Mouse (Mus musculus): ENCODE results near the gene Hoxb8. TPM values are rescaled to one million over a fixed set of nuclear protein-coding genes. Genes with fewer than 3 reads are reported as not detected.

The Hoxb8 gene
- polyA plus RNA-seq, 1 experiment: 0.05 TPM

DNA sequence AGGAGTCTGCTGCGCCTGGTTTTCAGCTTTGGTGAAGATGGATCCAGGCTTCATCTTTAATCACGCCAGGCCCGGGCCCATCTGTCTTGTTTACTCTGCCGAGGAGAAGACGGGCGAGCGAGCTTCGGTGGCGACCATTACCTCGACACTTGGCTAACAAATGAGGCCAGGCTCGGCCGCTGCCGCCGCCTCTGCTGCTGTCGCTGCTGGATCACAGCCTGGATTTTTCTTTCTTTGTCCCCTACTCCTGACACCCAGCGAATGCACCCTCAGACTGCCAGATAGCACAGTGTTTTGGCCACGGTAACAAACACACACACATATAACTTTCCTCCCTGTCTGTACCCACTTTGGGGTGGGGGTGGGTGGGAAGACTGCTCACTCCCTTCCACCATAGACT, 39.0 kb downstream of the Hoxb8 start:
- no peak for TF ChIP-seq MYOD1 (IDR thresholded peaks at IDR 0.05; ENCODE audit: control insufficient read depth in 1 of 3, insufficient read length in 2 of 3, low read depth in 2 of 3)
- no peak for TF ChIP-seq SRF (IDR thresholded peaks at IDR 0.05; ENCODE audit: control insufficient read depth, insufficient read length, low read depth)
- no peak for TF ChIP-seq TCF12 (IDR thresholded peaks at IDR 0.05; ENCODE audit: insufficient read depth, poor library complexity, severe bottlenecking)
- Histone ChIP-seq H3K36me3 (ENCODE audit: control insufficient read depth, insufficient read depth) (no peaks in the 10 kb centered on the region), H3ac (ENCODE audit: control insufficient read depth, insufficient read length) (no peak overlapping the region), H3K27me3 (ENCODE audit: control insufficient read depth, insufficient read depth, insufficient read length) (peaks cover 83% of the 10 kb centered on the region), H3K79me2 (ENCODE audit: control insufficient read depth, insufficient read depth) (no peaks in the 10 kb centered on the region), H3K4me3 (no peak overlapping the region), H3K4me2 (ENCODE audit: low read depth) (no peak overlapping the region)

DNA sequence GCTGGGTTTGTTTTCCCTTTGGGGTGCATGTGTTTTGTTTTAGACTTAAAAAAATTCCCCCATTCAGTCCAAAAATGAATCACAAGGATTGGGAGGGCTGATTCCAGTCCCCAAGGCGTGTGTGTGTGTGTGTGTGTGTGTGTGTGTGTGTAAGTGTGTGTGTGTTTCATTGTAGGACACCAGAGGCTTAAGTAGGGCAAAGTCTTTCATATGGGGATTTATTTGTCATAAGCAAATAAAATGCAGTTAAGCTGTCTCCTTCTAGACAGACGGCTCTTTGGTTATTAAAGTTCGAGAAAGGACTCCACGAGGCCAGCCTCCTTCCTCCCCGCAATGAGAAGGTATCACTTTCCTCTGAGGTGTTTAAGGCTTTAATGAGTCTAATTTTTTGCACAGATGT, 40.1 kb downstream of the Hoxb8 start:
- Histone ChIP-seq H3ac (ENCODE audit: control insufficient read depth, insufficient read length) (no peak overlapping the region), H3K36me3 (ENCODE audit: control insufficient read depth, insufficient read depth) (no peaks in the 10 kb centered on the region), H3K4me2 (ENCODE audit: low read depth) (no peak overlapping the region), H3K79me2 (ENCODE audit: control insufficient read depth, insufficient read depth) (no peaks in the 10 kb centered on the region), H3K27me3 (ENCODE audit: control insufficient read depth, insufficient read depth, insufficient read length) (peaks cover 84% of the 10 kb centered on the region), H3K4me3 (no peak overlapping the region)
- TF ChIP-seq MYOG (IDR thresholded peaks at IDR 0.05; ENCODE audit: control insufficient read depth in 1 of 3, insufficient read depth in 1 of 3, insufficient read length in 2 of 3, low read depth in 2 of 3): no peak
- no peak for TF ChIP-seq CEBPB (IDR thresholded peaks at IDR 0.05; ENCODE audit: insufficient read depth, poor library complexity, severe bottlenecking)
- TF ChIP-seq MAX (IDR thresholded peaks at IDR 0.05; ENCODE audit: low read depth): no peak
- TF ChIP-seq TCF12 (IDR thresholded peaks at IDR 0.05; ENCODE audit: insufficient read depth, poor library complexity, severe bottlenecking): no peak
- no peak for TF ChIP-seq E2F4 (IDR thresholded peaks at IDR 0.05; ENCODE audit: insufficient read depth)
- TF ChIP-seq POLR2AphosphoS2 (IDR thresholded peaks at IDR 0.05; ENCODE audit: insufficient read length, low read depth): no peak
- TF ChIP-seq TCF3 (IDR thresholded peaks at IDR 0.05; ENCODE audit: insufficient read length, low read depth): no peak

DNA sequence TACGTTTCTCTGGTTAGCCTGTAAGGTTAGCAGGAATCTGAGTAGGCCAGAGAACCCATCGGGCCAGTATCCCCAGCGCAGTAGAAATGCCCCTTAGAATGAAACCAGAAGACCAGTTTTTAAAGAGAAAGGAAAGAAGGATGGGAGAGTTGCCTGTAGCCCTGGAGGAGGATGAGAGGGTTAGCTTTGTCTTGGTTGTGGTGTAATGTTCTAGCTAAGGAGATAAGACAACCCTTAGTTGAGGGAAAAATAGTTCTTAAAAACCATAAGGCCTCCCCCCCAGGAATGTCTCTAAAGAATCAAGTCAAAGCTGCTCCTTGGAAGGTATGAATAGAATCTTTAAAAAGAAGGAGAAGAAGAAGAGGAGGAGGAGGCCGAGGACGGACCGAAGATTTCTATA, 41.0 kb downstream of the Hoxb8 start:
- TF ChIP-seq POLR2A (IDR thresholded peaks at IDR 0.05; ENCODE audit: insufficient read length, low read depth): no peak
- TF ChIP-seq SRF (IDR thresholded peaks at IDR 0.05; ENCODE audit: control insufficient read depth, insufficient read length, low read depth): no peak
- H3K36me3 ChIP-seq (ENCODE audit: control insufficient read depth, insufficient read depth): no peaks in the 10 kb centered on the region
- no peak overlapping the region for H3ac ChIP-seq (ENCODE audit: control insufficient read depth, insufficient read length)
- peaks cover 89% of the 10 kb centered on the region for H3K27me3 ChIP-seq (ENCODE audit: control insufficient read depth, insufficient read depth, insufficient read length)
- no peak overlapping the region for H3K4me3 ChIP-seq
- H3K4me2 ChIP-seq (ENCODE audit: low read depth): no peak overlapping the region
- no peaks in the 10 kb centered on the region for H3K79me2 ChIP-seq (ENCODE audit: control insufficient read depth, insufficient read depth)

DNA sequence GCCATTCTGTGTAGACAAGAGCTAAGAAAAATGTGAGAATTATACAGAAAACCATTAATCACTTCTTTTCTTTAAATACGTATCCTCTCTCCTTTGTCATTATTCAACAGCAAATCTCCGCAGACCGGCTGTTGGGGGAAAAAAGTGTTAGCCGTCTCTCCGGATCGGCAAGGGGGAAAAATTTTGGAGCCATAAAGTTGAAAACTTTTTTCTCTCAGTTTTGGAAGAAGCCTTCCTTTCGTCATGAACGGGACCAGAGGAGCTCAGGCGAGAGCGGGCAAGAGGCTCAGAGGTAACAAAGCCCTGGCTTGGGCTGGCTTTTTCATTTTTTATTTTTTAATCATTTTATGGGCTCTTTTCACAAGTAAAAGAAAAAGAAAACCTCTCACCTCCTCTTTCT, 41.4 kb downstream of the Hoxb8 start, which contains the start of gene Hoxb3:
Gene Hoxb3, plus strand, starts transcription at position 173 of the 400 bp plus-strand sequence.
- Histone ChIP-seq H3K27me3 (ENCODE audit: control insufficient read depth, insufficient read depth, insufficient read length) (peaks cover 89% of the 10 kb centered on the region), H3K36me3 (ENCODE audit: control insufficient read depth, insufficient read depth) (no peaks in the 10 kb centered on the region), H3K4me2 (ENCODE audit: low read depth) (no peak within 1 kb of the TSS), H3K79me2 (ENCODE audit: control insufficient read depth, insufficient read depth) (no peaks in the 10 kb centered on the region), H3ac (ENCODE audit: control insufficient read depth, insufficient read length) (no peak within 1 kb of the TSS), H3K4me3 (no peak within 1 kb of the TSS)
- no peak for TF ChIP-seq REST (IDR thresholded peaks at IDR 0.05; ENCODE audit: insufficient read depth, insufficient read length)
- TF ChIP-seq TCF3 (IDR thresholded peaks at IDR 0.05; ENCODE audit: insufficient read length, low read depth): no peak
- no peak for TF ChIP-seq TCF12 (IDR thresholded peaks at IDR 0.05; ENCODE audit: insufficient read depth, poor library complexity, severe bottlenecking)

DNA sequence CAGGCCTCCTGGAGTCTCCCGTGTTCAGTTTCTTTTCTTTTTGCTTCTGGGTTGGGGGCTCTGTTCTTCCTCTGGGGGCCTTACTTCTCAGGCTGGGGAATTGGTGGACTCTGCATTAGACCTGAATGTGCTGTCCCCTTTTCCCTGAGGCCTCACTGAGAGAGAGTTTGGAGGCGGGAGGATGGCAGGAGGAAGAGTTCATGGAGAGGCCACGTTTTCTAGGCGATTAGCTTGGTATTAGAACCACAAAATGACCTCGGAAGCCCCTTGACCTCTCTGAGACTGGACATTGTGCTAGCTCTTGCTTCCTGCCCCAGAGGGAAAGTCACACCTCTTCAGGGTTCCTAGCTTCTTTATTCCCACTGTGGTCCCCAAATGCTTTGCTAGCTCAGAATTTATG, 42.4 kb downstream of the Hoxb8 start:
- Histone ChIP-seq H3ac (ENCODE audit: control insufficient read depth, insufficient read length) (no peak overlapping the region), H3K27me3 (ENCODE audit: control insufficient read depth, insufficient read depth, insufficient read length) (peaks cover 91% of the 10 kb centered on the region), H3K4me3 (no peak overlapping the region), H3K4me2 (ENCODE audit: low read depth) (no peak overlapping the region), H3K79me2 (ENCODE audit: control insufficient read depth, insufficient read depth) (no peaks in the 10 kb centered on the region), H3K36me3 (ENCODE audit: control insufficient read depth, insufficient read depth) (no peaks in the 10 kb centered on the region)
- TF ChIP-seq E2F4 (IDR thresholded peaks at IDR 0.05; ENCODE audit: insufficient read depth) (no peak), POLR2A (IDR thresholded peaks at IDR 0.05; ENCODE audit: insufficient read length, low read depth) (no peak), MAX (IDR thresholded peaks at IDR 0.05; ENCODE audit: low read depth) (no peak), TCF12 (IDR thresholded peaks at IDR 0.05; ENCODE audit: insufficient read depth, poor library complexity, severe bottlenecking) (no peak)

DNA sequence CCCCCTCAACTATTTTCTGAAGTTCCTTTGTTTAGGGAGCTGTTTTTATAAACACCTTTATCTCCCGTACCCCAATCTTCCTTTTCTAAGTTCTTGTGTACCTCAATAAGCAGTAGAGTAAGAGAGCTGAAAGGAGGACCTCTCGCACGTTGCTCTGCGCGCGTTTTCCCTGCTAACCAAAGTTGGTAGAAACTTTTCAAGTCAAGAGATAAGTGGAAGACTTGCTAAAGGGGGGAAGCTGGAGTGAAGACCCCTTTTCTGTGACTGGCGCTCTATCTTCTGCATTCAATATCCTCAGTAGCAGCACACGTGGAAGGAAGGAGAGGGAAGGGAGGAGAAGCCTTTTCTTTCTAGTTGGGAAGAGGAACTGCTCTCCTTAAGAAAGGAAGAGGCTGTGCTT, 43.3 kb downstream of the Hoxb8 start:
- no peak for TF ChIP-seq TCF12 (IDR thresholded peaks at IDR 0.05; ENCODE audit: insufficient read depth, poor library complexity, severe bottlenecking)
- no peak for TF ChIP-seq REST (IDR thresholded peaks at IDR 0.05; ENCODE audit: insufficient read depth, insufficient read length)
- TF ChIP-seq MYOD1 (IDR thresholded peaks at IDR 0.05; ENCODE audit: control insufficient read depth in 1 of 3, insufficient read length in 2 of 3, low read depth in 2 of 3): no peak
- no peak for TF ChIP-seq E2F4 (IDR thresholded peaks at IDR 0.05; ENCODE audit: insufficient read depth)
- no peak for TF ChIP-seq POLR2A (IDR thresholded peaks at IDR 0.05; ENCODE audit: insufficient read length, low read depth)
- TF ChIP-seq MAX (IDR thresholded peaks at IDR 0.05; ENCODE audit: low read depth): no peak
- TF ChIP-seq TCF3 (IDR thresholded peaks at IDR 0.05; ENCODE audit: insufficient read length, low read depth): no peak
- no peak for TF ChIP-seq MYOG (IDR thresholded peaks at IDR 0.05; ENCODE audit: control insufficient read depth in 1 of 3, insufficient read depth in 1 of 3, insufficient read length in 2 of 3, low read depth in 2 of 3)
- no peak for TF ChIP-seq POLR2AphosphoS2 (IDR thresholded peaks at IDR 0.05; ENCODE audit: insufficient read length, low read depth)
- TF ChIP-seq CEBPB (IDR thresholded peaks at IDR 0.05; ENCODE audit: insufficient read depth, poor library complexity, severe bottlenecking): no peak
- no peak for TF ChIP-seq USF1 (IDR thresholded peaks at IDR 0.05; ENCODE audit: low read depth)
- TF ChIP-seq SRF (IDR thresholded peaks at IDR 0.05; ENCODE audit: control insufficient read depth, insufficient read length, low read depth): no peak

More for the DNA sequence above, 43.3 kb downstream of the Hoxb8 start:
- H3K27me3 ChIP-seq (ENCODE audit: control insufficient read depth, insufficient read depth, insufficient read length): peaks cover 90% of the 10 kb centered on the region
- no peak overlapping the region for H3K4me3 ChIP-seq
- H3K4me2 ChIP-seq (ENCODE audit: low read depth): no peak overlapping the region
- no peaks in the 10 kb centered on the region for H3K79me2 ChIP-seq (ENCODE audit: control insufficient read depth, insufficient read depth)
- no peak overlapping the region for H3ac ChIP-seq (ENCODE audit: control insufficient read depth, insufficient read length)
- H3K36me3 ChIP-seq (ENCODE audit: control insufficient read depth, insufficient read depth): no peaks in the 10 kb centered on the region
